Mouse (Mus musculus) C2C12 (cell line): ENCODE results near the gene Dmd. TPM values are rescaled to one million over a fixed set of nuclear protein-coding genes. Genes with fewer than 3 reads are reported as not detected.

Experiments
- H3K27me3 ChIP-seq: one replicate; pipeline ENCODE4 v1.6.1; 2011; ENCODE audit not compliant: control insufficient read depth, insufficient read depth, insufficient read length
- H3K36me3 ChIP-seq: one replicate; pipeline ENCODE4 v1.6.1; 2011; ENCODE audit not compliant: control insufficient read depth, insufficient read depth
- H3K4me3 ChIP-seq: one replicate; pipeline ENCODE4 v1.5.1; 2011; ENCODE audit warnings: mild to moderate bottlenecking, control low read depth; ENCODE audit not compliant: poor library complexity, insufficient read depth, severe bottlenecking
- H3K79me2 ChIP-seq: one replicate; pipeline ENCODE4 v1.6.1; 2011; ENCODE audit not compliant: control insufficient read depth, insufficient read depth
- H3K79me3 ChIP-seq: one replicate; pipeline ENCODE4 v1.6.1; 2011; ENCODE audit warnings: low read depth, control low read depth
- H3ac ChIP-seq: one replicate; pipeline ENCODE3; 2011; ENCODE audit warnings: low read depth; ENCODE audit not compliant: control insufficient read depth, insufficient read length
- CEBPB ChIP-seq: IDR thresholded peaks from one replicate; pipeline ENCODE4 v1.6.1; 2011; ENCODE audit warnings: low read depth, mild to moderate bottlenecking, control low read depth, moderate library complexity
- CTCF ChIP-seq: IDR thresholded peaks from one replicate; pipeline ENCODE4 v1.5.1; 2011; ENCODE audit not compliant: control insufficient read depth, insufficient read depth, insufficient read length
- FOSL1 ChIP-seq: IDR thresholded peaks from one replicate; pipeline ENCODE4 v1.8.0; 2011; ENCODE audit warnings: mild to moderate bottlenecking, low read length; ENCODE audit not compliant: poor library complexity, insufficient read depth, severe bottlenecking
- MAX ChIP-seq: IDR thresholded peaks from one replicate; pipeline ENCODE4 v1.6.1; 2011; ENCODE audit warnings: mild to moderate bottlenecking, control low read depth
- MYOD1 ChIP-seq: IDR thresholded peaks from one replicate; pipeline ENCODE4 v1.6.1; 2011; ENCODE audit warnings: low read depth; ENCODE audit not compliant: control insufficient read depth, insufficient read length
- MYOG ChIP-seq: IDR thresholded peaks from one replicate; pipeline ENCODE4 v1.6.1; 2011; ENCODE audit not compliant: control insufficient read depth, insufficient read length; ENCODE audit errors: extremely low read depth
- USF1 ChIP-seq: IDR thresholded peaks from one replicate; pipeline ENCODE4 v1.6.1; 2011; ENCODE audit warnings: low read depth, mild to moderate bottlenecking, control low read depth, moderate library complexity
- polyA plus RNA-seq: library from polyadenylated mRNA; unstranded; fragments of >200 nt; fragmentation: generic; extraction: Trizol; gene quantifications from one replicate; pipeline ENCODE4 v1.2.1, GENCODE M21; 2012; ENCODE audit warnings: missing spikeins

Gene Dmd
- polyA plus RNA-seq, 1 experiment = not detected

DNA sequence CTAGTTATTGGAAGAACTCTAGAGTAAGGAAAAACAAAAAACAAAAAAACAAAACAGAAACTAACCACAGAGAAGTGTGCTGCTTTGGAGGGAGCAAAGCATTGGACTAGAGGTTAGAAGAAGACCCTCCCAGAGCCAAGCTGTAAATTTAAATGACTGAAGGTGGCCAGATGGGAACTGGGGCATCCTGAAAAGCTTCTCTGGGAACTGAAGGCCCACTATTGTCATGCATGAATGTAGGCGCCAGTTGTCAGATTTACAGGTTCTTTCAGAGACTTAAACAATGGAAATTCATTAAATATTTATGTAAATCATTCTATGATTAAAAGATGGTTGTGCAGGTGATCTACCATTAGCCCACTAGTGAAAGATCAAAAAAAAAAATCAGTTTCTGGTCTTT lies 2128.9 kb downstream of the Dmd start:
- TF ChIP-seq CTCF (no peak), USF1 (no peak), FOSL1 (no peak), MYOD1 (no peak), CEBPB (no peak), MAX (no peak), MYOG (no peak)
- H3K4me3 ChIP-seq = no peak overlapping the region

DNA sequence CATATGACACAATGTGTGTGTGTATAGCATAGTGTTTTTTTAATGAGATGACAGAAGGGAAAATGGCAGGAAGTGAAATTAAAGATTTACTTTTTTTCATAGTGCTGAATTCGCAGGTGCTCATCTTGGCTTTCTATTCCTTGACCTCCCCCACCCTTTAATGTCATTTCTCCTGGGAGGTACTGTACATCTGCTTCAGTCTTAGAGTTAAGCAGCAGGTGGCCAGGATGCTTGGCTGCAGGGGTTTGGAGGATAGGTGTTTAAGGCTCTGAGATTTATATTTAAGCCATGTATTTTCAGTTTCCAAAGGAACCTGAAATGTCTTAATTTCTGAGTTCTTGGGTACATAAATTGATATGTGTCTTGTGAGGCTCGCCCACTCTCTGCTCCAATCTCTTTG lies 2130.5 kb downstream of the Dmd start:
- Histone ChIP-seq H3K79me2 (no peaks in the 10 kb centered on the region), H3K79me3 (no peaks in the 10 kb centered on the region), H3ac (no peak overlapping the region), H3K36me3 (no peaks in the 10 kb centered on the region), H3K27me3 (no peaks in the 10 kb centered on the region), H3K4me3 (no peak overlapping the region)
- TF ChIP-seq CEBPB (no peak), USF1 (no peak), MAX (no peak), MYOD1 (no peak), MYOG (no peak), CTCF (no peak)

More for the DNA sequence above, 2128.9 kb downstream of the Dmd start:
- Histone ChIP-seq H3K36me3 (no peaks in the 10 kb centered on the region), H3K27me3 (no peaks in the 10 kb centered on the region), H3K79me2 (no peaks in the 10 kb centered on the region), H3K79me3 (no peaks in the 10 kb centered on the region), H3ac (no peak overlapping the region)

DNA sequence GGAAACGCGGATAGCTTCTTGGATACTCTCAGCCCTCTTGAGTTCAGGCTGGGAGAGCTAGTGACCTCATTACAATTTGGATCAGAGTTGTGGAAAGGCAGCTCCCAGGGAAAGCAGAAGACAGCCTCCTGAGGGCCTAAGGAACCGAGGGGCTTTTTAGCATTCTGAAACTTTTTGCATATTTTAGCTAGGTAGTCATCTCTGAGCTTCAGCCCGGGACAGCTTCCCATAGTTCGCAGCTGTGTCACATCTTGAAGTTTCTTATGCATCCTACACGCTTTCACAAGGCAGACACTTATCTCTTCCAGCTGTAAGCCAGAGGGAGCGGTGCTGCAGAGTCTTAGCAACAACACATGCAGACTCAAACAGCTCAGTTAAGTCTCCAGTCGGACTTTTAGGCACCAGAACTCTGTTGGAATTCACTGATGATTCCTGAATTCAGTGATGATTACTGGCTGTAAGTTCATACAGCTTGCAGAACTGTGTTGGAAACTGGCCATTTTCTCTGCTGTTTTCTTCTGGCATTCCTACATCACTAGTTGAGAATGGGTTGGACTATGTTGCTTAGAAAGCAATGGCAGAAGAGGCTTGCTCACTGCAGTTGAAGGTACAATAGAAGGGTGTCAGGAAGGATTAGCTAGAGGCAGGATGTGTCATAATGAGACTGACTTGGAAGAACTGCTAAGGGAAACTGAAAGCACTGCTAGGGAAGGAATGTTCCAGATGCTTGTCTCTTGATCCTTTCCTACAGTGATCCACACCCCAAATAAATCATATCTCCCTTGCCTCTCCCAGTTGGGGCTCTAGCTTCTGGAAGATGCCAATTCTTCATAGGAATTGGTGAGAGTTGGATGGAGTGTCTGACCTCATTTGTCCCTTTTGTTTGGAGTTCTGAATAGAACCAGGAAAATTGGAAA lies 2135.8 kb downstream of the Dmd start:
- Histone ChIP-seq H3K79me2 (no peaks in the 10 kb centered on the region), H3K36me3 (no peaks in the 10 kb centered on the region), H3K27me3 (no peaks in the 10 kb centered on the region), H3K79me3 (no peaks in the 10 kb centered on the region), H3K4me3 (no peak overlapping the region), H3ac (no peak overlapping the region)
- no peak for TF ChIP-seq MYOG
- TF ChIP-seq FOSL1 = no peak
- TF ChIP-seq USF1 = no peak
- no peak for TF ChIP-seq CEBPB
- no peak for TF ChIP-seq CTCF
- no peak for TF ChIP-seq MYOD1
- TF ChIP-seq MAX = no peak

DNA sequence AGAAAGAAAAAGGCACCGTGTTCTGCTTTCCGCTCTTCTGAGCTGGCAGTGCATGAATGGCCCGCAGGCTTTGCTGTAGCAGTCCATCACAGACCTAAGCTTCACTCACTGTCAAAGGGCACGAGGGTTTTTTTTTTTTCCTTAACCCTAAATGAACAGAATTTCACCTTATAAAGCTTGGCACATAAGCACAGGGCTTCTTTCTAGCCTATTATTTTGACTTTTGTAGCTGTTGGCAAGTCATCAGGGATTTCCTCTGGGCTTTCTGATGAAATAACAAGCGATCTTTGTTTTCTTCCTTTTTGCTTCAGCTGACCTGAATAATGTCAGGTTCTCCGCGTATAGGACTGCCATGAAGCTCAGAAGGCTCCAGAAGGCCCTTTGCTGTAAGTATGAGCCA lies 2140.8 kb downstream of the Dmd start:
- no peak for TF ChIP-seq MAX
- TF ChIP-seq CTCF = no peak
- TF ChIP-seq USF1 = no peak
- no peak for TF ChIP-seq MYOG
- TF ChIP-seq MYOD1 = no peak
- no peak for TF ChIP-seq FOSL1
- TF ChIP-seq CEBPB = no peak
- Histone ChIP-seq H3K36me3 (no peaks in the 10 kb centered on the region), H3K27me3 (no peaks in the 10 kb centered on the region), H3K4me3 (no peak overlapping the region), H3ac (no peak overlapping the region), H3K79me3 (no peaks in the 10 kb centered on the region), H3K79me2 (no peaks in the 10 kb centered on the region)

DNA sequence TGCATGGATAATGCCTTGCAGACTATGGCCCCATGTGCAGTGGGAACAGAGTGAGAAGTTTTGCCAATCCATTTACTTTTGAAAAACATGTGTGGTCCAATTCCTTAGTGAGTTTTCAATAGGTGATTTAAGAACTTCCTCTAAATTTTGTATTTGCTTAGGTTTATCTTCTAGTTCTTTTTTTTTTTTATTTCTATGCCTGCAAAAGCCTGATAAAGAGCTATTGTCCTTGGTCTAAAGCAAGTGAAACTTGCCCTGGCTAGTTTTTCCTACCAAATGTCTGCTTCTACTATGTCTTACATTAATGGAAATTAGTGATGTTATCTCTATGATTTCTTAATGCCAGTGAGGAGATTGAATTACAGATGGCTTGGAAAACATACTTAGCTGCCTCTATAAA lies 2144.7 kb downstream of the Dmd start:
- H3ac ChIP-seq = no peak overlapping the region
- no peaks in the 10 kb centered on the region for H3K36me3 ChIP-seq
- no peaks in the 10 kb centered on the region for H3K27me3 ChIP-seq
- no peaks in the 10 kb centered on the region for H3K79me2 ChIP-seq
- TF ChIP-seq CTCF = no peak
- TF ChIP-seq MAX = no peak
- TF ChIP-seq FOSL1 = no peak
- no peak for TF ChIP-seq USF1
- TF ChIP-seq MYOG = no peak
- TF ChIP-seq MYOD1 = no peak
- TF ChIP-seq CEBPB = no peak
- H3K79me3 ChIP-seq = no peaks in the 10 kb centered on the region
- H3K4me3 ChIP-seq = no peak overlapping the region

DNA sequence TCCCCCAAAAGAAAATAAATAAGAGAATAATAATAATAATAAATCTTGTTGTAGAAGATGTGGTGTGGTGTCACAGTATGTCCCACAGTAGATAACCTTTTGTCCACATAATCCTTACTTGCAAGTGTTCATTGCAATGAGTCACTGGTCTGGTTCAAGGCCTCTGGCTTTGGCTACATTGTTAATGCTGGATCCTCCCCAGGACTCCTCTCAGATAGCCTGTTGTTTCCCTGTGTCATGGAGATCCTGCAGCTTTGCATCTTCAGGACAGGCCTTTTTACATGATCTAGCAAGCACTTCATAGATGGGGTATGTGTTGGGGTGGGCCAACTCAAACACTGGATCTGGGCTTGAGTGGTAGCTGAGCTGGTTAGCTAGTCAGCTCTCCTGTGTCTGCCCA lies 2150.0 kb downstream of the Dmd start:
- no peak overlapping the region for H3ac ChIP-seq
- no peaks in the 10 kb centered on the region for H3K79me3 ChIP-seq
- TF ChIP-seq MYOD1 (no peak), MAX (no peak), FOSL1 (no peak), MYOG (no peak), CEBPB (no peak), CTCF (no peak), USF1 (no peak)
- H3K27me3 ChIP-seq = no peaks in the 10 kb centered on the region
- H3K4me3 ChIP-seq = no peak overlapping the region
- no peaks in the 10 kb centered on the region for H3K79me2 ChIP-seq
- H3K36me3 ChIP-seq = no peaks in the 10 kb centered on the region
